Mouse (Mus musculus): ENCODE measurements around the gene Dpm1. TPM values are rescaled to one million over a fixed set of nuclear protein-coding genes. Genes with fewer than 3 reads are reported as not detected.

The Dpm1 gene
- 100 to 1,000 TPM in 1 of 2 experiments, 10 to 100 TPM in 1; 96.4 to 114 TPM for polyA plus RNA-seq (2017; shearing (Covaris generic))

DNA sequence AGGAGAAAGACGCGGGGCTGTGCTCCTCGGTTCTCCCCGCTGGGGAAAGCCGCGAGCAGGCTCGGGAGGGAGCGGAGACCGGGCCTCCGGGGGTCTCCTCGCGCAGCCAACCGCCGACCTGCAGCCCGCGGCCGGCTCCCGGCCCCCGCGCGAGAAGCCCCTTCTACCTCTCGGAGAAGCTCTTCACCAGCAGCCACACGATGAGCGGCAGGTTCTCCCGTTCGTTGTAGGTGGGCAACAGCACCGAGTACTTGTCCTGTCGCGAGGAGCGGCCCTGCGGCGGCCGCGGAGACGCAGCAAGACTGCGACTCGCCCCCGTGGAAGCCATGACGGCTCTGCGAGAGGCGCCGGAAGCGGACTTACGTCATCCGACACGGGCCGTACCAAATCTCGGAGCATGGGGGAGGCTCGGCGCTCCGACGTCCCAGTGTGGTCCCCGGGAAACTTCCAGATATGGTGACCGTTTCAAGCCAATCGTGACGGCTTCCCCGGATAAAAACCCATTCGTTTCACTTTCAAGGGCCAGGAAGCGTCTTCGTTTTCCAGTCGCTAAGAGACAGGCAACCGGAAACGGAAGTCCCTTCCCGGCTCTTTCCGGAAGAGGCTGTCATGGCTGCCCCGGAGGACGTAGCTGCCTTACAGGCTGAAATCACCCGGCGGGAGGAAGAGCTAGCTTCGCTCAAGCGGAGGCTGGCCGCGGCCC is at the start of gene Dpm1, which contains the start of the genes Gm20716 and Mocs3:
Dpm1 (minus strand) TSS at position 566 of the 703 bp plus-strand sequence.
Gm20716 (minus strand) TSS at position 339 of the 703 bp plus-strand sequence.
Mocs3 (plus strand) TSS at position 597 of the 703 bp plus-strand sequence.

DNA sequence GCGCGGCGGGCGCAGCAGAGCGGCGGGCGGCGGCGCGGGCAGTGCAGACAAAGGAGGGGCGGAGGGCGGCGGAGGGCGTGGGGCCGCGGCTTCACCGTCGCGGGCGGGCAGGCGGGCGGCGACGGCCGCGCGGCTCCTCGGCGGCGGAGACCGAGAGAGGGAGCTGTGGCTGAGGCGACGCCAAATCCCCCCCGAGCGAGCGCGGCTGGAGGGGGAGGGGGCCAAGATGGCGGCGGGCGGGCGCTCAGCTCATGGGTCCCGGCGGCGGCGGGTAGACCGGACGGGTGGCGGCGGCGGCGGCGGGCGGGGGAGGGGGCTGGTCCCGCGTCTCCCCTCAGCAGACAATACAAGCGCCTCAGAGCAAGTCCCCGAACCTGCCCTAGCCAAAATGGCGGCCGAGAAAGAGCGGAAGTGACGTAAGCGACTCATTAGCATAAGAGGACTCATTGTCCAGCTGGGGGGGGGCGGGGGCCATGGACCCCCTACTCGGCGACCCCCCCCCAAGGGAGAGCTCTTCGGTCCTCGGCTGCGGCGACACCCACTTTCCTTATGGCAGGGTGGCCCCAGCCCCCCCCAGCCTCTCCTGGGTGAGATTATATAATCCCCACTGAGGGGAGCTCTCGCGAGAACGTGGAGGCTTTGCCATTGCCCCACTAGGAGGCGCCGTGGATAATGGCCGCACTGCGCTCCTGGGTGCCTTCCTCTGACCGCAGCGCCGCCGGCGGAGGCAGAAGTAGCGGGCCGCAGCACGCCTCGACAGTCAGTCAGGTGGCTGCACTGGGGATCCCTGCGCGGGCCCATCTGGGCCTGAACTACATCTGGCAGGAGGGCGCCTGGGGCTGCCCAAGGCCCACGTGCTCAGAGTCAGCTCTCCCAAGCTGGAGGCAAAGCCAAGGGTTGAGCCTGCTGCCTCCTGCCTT is 23.4 kb downstream of the Dpm1 start, which contains the start of gene Adnp:
Adnp (minus strand) TSS at position 388 of the 920 bp plus-strand sequence.

Other genes starting within 250 kb of the Dpm1 start
- gene Ripor3, start 220.0 kb downstream of the Dpm1 start, polyA plus RNA-seq (2017; shearing (Covaris generic)): under 1 TPM; 0.32 to 0.35 TPM
- 1 to 10 TPM; 4.5 to 7.6 TPM for gene Pard6b, start 149.6 kb downstream of the Dpm1 start, polyA plus RNA-seq (2017; shearing (Covaris generic))
- 10 to 100 TPM; 25.2 to 27.5 TPM for gene Adnp, start 23.5 kb downstream of the Dpm1 start, polyA plus RNA-seq (2017; shearing (Covaris generic))
- 1 to 10 TPM; 5.3 to 8.4 TPM for gene Gm20716, start 227 bp downstream of the Dpm1 start, polyA plus RNA-seq (2017; shearing (Covaris generic))
- gene Mocs3, start within 50 bp of the Dpm1 start, polyA plus RNA-seq (2017; shearing (Covaris generic)): 10 to 100 TPM; 10.4 to 20.8 TPM
- not detected for gene Kcng1, start 51.1 kb upstream of the Dpm1 start, polyA plus RNA-seq (2017; shearing (Covaris generic))